Mouse (Mus musculus) brain, embryonic 14.5 days (tissue): Measurements from ENCODE around the gene Barx2.

Source experiments
- CTCF ChIP-seq: fragments of 200-500 bp; IDR thresholded peaks from 2 replicates; pipeline ENCODE4 v1.5.1; 2012; ENCODE audit warnings: inconsistent platforms, mild to moderate bottlenecking, moderate library complexity, borderline replicate concordance; ENCODE audit not compliant: insufficient read depth, insufficient read length; ENCODE audit errors: extremely low read depth
- POLR2A ChIP-seq: fragments of 200-500 bp; IDR thresholded peaks from 2 replicates; pipeline ENCODE4 v1.6.1; 2012; ENCODE audit warnings: mild to moderate bottlenecking, inconsistent platforms, borderline replicate concordance; ENCODE audit not compliant: poor library complexity, insufficient read depth, insufficient read length, severe bottlenecking; ENCODE audit errors: extremely low read depth

- no peak for TF ChIP-seq POLR2A
- TF ChIP-seq CTCF, result no peak
These were observed 68.6 kb downstream of the Barx2 start for GRCm38 (mm10) chr9:31844614-31845013.
